Mouse (Mus musculus): ENCODE measurements around the gene Syncrip. TPM values are rescaled to one million over a fixed set of nuclear protein-coding genes. Genes with fewer than 3 reads are reported as not detected.
"Not testable (repeated sequence)": the region's sequence is repeated elsewhere in the genome, so short reads cannot be mapped to it uniquely, and the experiment has no call there.

The Syncrip gene
- 113 and 144 TPM in 2 replicates for total RNA-seq (2012; rRNA removed)

- peaks cover 10 to 14% of the 10 kb centered on the region in 2 experiments for H3K4me1 ChIP-seq (ENCODE audit: control insufficient read depth in 2 of 2, insufficient read depth in 2 of 2, low read length in 2 of 2, poor library complexity in 1 of 2)
- H3K9me3 ChIP-seq (ENCODE audit: control insufficient read depth, insufficient read depth, low read depth, low read length); in situ Hi-C loops (cut with MboI; ENCODE audit: low sequenced_read_pairs in 2 of 2, unreplicated experiment in 2 of 2); H3K36me3 ChIP-seq (ENCODE audit: control insufficient read depth, insufficient read depth, low read length, poor library complexity, severe bottlenecking): not testable (repeated sequence)
- peak; percentile 84 for DNase-seq (ENCODE audit: low read depth, low spot score)
- peak within 1 kb of the TSS; percentile 98 for H3K27ac ChIP-seq (ENCODE audit: insufficient read depth, low read depth, low read length, poor library complexity, severe bottlenecking)
- peak within 1 kb of the TSS; percentile 99 for H3K9ac ChIP-seq (ENCODE audit: insufficient read depth, low read depth, low read length, poor library complexity, severe bottlenecking)
- H3K4me3 ChIP-seq (ENCODE audit: insufficient read depth in 1 of 2, low read depth in 1 of 2, low read length in 2 of 2, poor library complexity in 1 of 2, severe bottlenecking in 1 of 2) = peak within 1 kb of the TSS; percentile 94 to 96
Measured at GRCm38 (mm10) chr9:88482230-88482828, at the start of gene Syncrip. Gene Syncrip, minus strand, starts transcription at chr9:88482574.

DNA sequence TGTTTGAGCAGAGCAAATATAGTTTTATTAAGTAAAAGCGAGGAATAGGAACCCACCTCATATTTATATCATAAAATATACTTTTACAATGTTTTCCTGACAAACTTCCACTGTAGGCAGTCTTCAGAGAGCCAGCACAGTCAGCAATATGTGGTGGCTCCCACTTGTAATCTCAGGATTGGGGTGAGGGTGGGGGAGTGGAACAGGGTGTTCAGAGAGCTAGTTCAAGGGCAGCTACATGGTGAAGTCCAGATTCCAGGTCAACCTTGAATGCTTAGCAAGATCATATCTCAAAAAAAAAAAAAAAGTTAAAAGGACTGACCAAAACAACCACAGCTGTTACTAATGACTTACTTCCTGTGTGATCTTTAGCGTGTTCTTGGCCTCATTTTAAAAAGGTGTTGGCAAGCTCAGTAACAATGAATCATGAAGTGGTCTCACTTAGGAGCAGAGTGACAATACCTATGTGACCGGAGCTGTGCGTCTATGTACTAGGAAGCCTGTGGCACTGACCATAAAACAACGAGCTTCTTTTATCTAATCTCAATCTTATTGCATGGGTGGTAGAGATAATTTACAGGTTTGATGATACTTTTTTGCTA is 47.7 kb upstream of the Syncrip start:
- no peaks in the 10 kb centered on the region for H3K36me3 ChIP-seq (ENCODE audit: control insufficient read depth, insufficient read depth, low read length, poor library complexity, severe bottlenecking)
- H3K9ac ChIP-seq (ENCODE audit: insufficient read depth, low read depth, low read length, poor library complexity, severe bottlenecking) = no peak overlapping the region
- no peaks in the 10 kb centered on the region for H3K9me3 ChIP-seq (ENCODE audit: control insufficient read depth, insufficient read depth, low read depth, low read length)
- in situ Hi-C loops (cut with MboI; ENCODE audit: low sequenced_read_pairs in 2 of 2, unreplicated experiment in 2 of 2) = no loop called here
- DNase-seq (ENCODE audit: low read depth, low spot score) = no peak
- H3K4me3 ChIP-seq (ENCODE audit: insufficient read depth in 1 of 2, low read depth in 1 of 2, low read length in 2 of 2, poor library complexity in 1 of 2, severe bottlenecking in 1 of 2) = no peak overlapping the region
- H3K27ac ChIP-seq (ENCODE audit: insufficient read depth, low read depth, low read length, poor library complexity, severe bottlenecking) = no peak overlapping the region
- H3K4me1 ChIP-seq (ENCODE audit: control insufficient read depth in 2 of 2, insufficient read depth in 2 of 2, low read length in 2 of 2, poor library complexity in 1 of 2) = peaks cover 0 to 4% of the 10 kb centered on the region in 2 experiments; a peak in 1 of 4 replicates
- TF ChIP-seq ZC3H11A (IDR thresholded peaks at IDR 0.05; ENCODE audit: borderline replicate concordance, low read depth, low read length) = no peak
- TF ChIP-seq CHD2 (IDR thresholded peaks at IDR 0.05; ENCODE audit: low read depth, low read length) = no peak
- no peak for TF ChIP-seq ZNF384 (IDR thresholded peaks at IDR 0.05; ENCODE audit: low read depth, low read length)
- no peak for TF ChIP-seq MAFK (IDR thresholded peaks at IDR 0.05; ENCODE audit: insufficient read depth, low read depth, low read length)
- TF ChIP-seq HCFC1 (IDR thresholded peaks at IDR 0.05; ENCODE audit: borderline replicate concordance, insufficient read depth, low read length) = no peak

GRCm38 (mm10) chr9:88529571-88529970 is 47.2 kb upstream of the Syncrip start:
- TF ChIP-seq MAFK (IDR thresholded peaks at IDR 0.05; ENCODE audit: insufficient read depth, low read depth, low read length) (no peak), CHD2 (IDR thresholded peaks at IDR 0.05; ENCODE audit: low read depth, low read length) (no peak), HCFC1 (IDR thresholded peaks at IDR 0.05; ENCODE audit: borderline replicate concordance, insufficient read depth, low read length) (no peak), ZC3H11A (IDR thresholded peaks at IDR 0.05; ENCODE audit: borderline replicate concordance, low read depth, low read length) (no peak), ZNF384 (IDR thresholded peaks at IDR 0.05; ENCODE audit: low read depth, low read length) (no peak)
- no peak overlapping the region for H3K27ac ChIP-seq (ENCODE audit: insufficient read depth, low read depth, low read length, poor library complexity, severe bottlenecking)

GRCm38 (mm10) chr9:88528736-88529135 is 46.4 kb upstream of the Syncrip start:
- H3K9ac ChIP-seq (ENCODE audit: insufficient read depth, low read depth, low read length, poor library complexity, severe bottlenecking) = no peak overlapping the region
- DNase-seq (ENCODE audit: low read depth, low spot score) = no peak
- peaks cover 0 to 6% of the 10 kb centered on the region in 2 experiments; a peak in 1 of 4 replicates for H3K4me1 ChIP-seq (ENCODE audit: control insufficient read depth in 2 of 2, insufficient read depth in 2 of 2, low read length in 2 of 2, poor library complexity in 1 of 2)
- in situ Hi-C loops (cut with MboI; ENCODE audit: low sequenced_read_pairs in 2 of 2, unreplicated experiment in 2 of 2) = no loop called here
- no peaks in the 10 kb centered on the region for H3K9me3 ChIP-seq (ENCODE audit: control insufficient read depth, insufficient read depth, low read depth, low read length)
- H3K36me3 ChIP-seq (ENCODE audit: control insufficient read depth, insufficient read depth, low read length, poor library complexity, severe bottlenecking) = no peaks in the 10 kb centered on the region
- TF ChIP-seq CHD2 (IDR thresholded peaks at IDR 0.05; ENCODE audit: low read depth, low read length) (no peak), MAFK (IDR thresholded peaks at IDR 0.05; ENCODE audit: insufficient read depth, low read depth, low read length) (no peak), HCFC1 (IDR thresholded peaks at IDR 0.05; ENCODE audit: borderline replicate concordance, insufficient read depth, low read length) (no peak), ZC3H11A (IDR thresholded peaks at IDR 0.05; ENCODE audit: borderline replicate concordance, low read depth, low read length) (no peak), ZNF384 (IDR thresholded peaks at IDR 0.05; ENCODE audit: low read depth, low read length) (no peak)
- no peak overlapping the region for H3K4me3 ChIP-seq (ENCODE audit: insufficient read depth in 1 of 2, low read depth in 1 of 2, low read length in 2 of 2, poor library complexity in 1 of 2, severe bottlenecking in 1 of 2)
- H3K27ac ChIP-seq (ENCODE audit: insufficient read depth, low read depth, low read length, poor library complexity, severe bottlenecking) = no peak overlapping the region

More at GRCm38 (mm10) chr9:88529571-88529970, 47.2 kb upstream of the Syncrip start:
- no peaks in the 10 kb centered on the region for H3K36me3 ChIP-seq (ENCODE audit: control insufficient read depth, insufficient read depth, low read length, poor library complexity, severe bottlenecking)
- peaks cover 0 to 6% of the 10 kb centered on the region in 2 experiments; a peak in 1 of 4 replicates for H3K4me1 ChIP-seq (ENCODE audit: control insufficient read depth in 2 of 2, insufficient read depth in 2 of 2, low read length in 2 of 2, poor library complexity in 1 of 2)
- in situ Hi-C loops (cut with MboI; ENCODE audit: low sequenced_read_pairs in 2 of 2, unreplicated experiment in 2 of 2) = no loop called here
- H3K9ac ChIP-seq (ENCODE audit: insufficient read depth, low read depth, low read length, poor library complexity, severe bottlenecking) = no peak overlapping the region
- no peak for DNase-seq (ENCODE audit: low read depth, low spot score)
- no peak overlapping the region for H3K4me3 ChIP-seq (ENCODE audit: insufficient read depth in 1 of 2, low read depth in 1 of 2, low read length in 2 of 2, poor library complexity in 1 of 2, severe bottlenecking in 1 of 2)
- H3K9me3 ChIP-seq (ENCODE audit: control insufficient read depth, insufficient read depth, low read depth, low read length) = no peaks in the 10 kb centered on the region

Data from ES-E14 (cell line).